Mouse (Mus musculus): ENCODE measurements around the gene Cdkl4. TPM values are rescaled to one million over a fixed set of nuclear protein-coding genes. Genes with fewer than 3 reads are reported as not detected.

The Cdkl4 gene
- polyA plus RNA-seq, 1 experiment from 2014 or later = 3.9 TPM

- Histone ChIP-seq H3K9ac (replicated peaks; ENCODE audit: low read depth, low read length) (no peak overlapping the region), H3K4me2 (ENCODE audit: low read length) (no peak overlapping the region), H3K4me1 (replicated peaks; ENCODE audit: control insufficient read depth, insufficient read depth, low read length) (no peaks in the 10 kb centered on the region), H3K27ac (ENCODE audit: low read length) (no peak overlapping the region), H3K36me3 (ENCODE audit: control insufficient read depth, insufficient read depth) (peaks cover 17% of the 10 kb centered on the region), H3K4me3 (replicated peaks; ENCODE audit: low read length) (no peak overlapping the region), H3K27me3 (replicated peaks; ENCODE audit: control insufficient read depth, insufficient read depth, low read length) (no peaks in the 10 kb centered on the region), H3K9me3 (ENCODE audit: control insufficient read depth, low read length) (no peaks in the 10 kb centered on the region)
- WGBS = 95% methylated on average over 6 of the region's 6 CpGs
- no peak for ATAC-seq
These were observed 5.4 kb upstream of the Cdkl4 start for GRCm38 (mm10) chr17:80583051-80583450.

- no peak for ATAC-seq
- Histone ChIP-seq H3K27me3 (replicated peaks; ENCODE audit: control insufficient read depth, insufficient read depth, low read length) (no peaks in the 10 kb centered on the region), H3K9ac (replicated peaks; ENCODE audit: low read depth, low read length) (no peak overlapping the region), H3K4me2 (ENCODE audit: low read length) (no peak overlapping the region), H3K27ac (ENCODE audit: low read length) (no peak overlapping the region), H3K4me3 (replicated peaks; ENCODE audit: low read length) (no peak overlapping the region), H3K4me1 (replicated peaks; ENCODE audit: control insufficient read depth, insufficient read depth, low read length) (peaks cover 8% of the 10 kb centered on the region), H3K9me3 (ENCODE audit: control insufficient read depth, low read length) (no peaks in the 10 kb centered on the region), H3K36me3 (ENCODE audit: control insufficient read depth, insufficient read depth) (peaks cover 15% of the 10 kb centered on the region)
- WGBS = 81% methylated on average over 6 of the region's 6 CpGs
These were observed 2.3 kb upstream of the Cdkl4 start for GRCm38 (mm10) chr17:80579901-80580300.

GRCm38 (mm10) chr17:80579089-80579488 lies 1.5 kb upstream of the Cdkl4 start:
- ATAC-seq = no peak
- Histone ChIP-seq H3K4me3 (replicated peaks; ENCODE audit: low read length) (no peak overlapping the region), H3K27ac (ENCODE audit: low read length) (no peak overlapping the region), H3K4me1 (replicated peaks; ENCODE audit: control insufficient read depth, insufficient read depth, low read length) (peaks cover 8% of the 10 kb centered on the region), H3K4me2 (ENCODE audit: low read length) (no peak overlapping the region), H3K9me3 (ENCODE audit: control insufficient read depth, low read length) (no peaks in the 10 kb centered on the region), H3K27me3 (replicated peaks; ENCODE audit: control insufficient read depth, insufficient read depth, low read length) (no peaks in the 10 kb centered on the region), H3K36me3 (ENCODE audit: control insufficient read depth, insufficient read depth) (peaks cover 10% of the 10 kb centered on the region), H3K9ac (replicated peaks; ENCODE audit: low read depth, low read length) (no peak overlapping the region)
- 94% methylated on average over 9 of the region's 9 CpGs for WGBS

GRCm38 (mm10) chr17:80578041-80578440 lies 428 bp upstream of the Cdkl4 start:
- Histone ChIP-seq H3K4me1 (replicated peaks; ENCODE audit: control insufficient read depth, insufficient read depth, low read length) (peaks cover 8% of the 10 kb centered on the region), H3K36me3 (ENCODE audit: control insufficient read depth, insufficient read depth) (peaks cover 4% of the 10 kb centered on the region), H3K27ac (ENCODE audit: low read length) (no peak overlapping the region), H3K4me2 (ENCODE audit: low read length) (no peak overlapping the region), H3K4me3 (replicated peaks; ENCODE audit: low read length) (no peak overlapping the region), H3K9ac (replicated peaks; ENCODE audit: low read depth, low read length) (no peak overlapping the region), H3K27me3 (replicated peaks; ENCODE audit: control insufficient read depth, insufficient read depth, low read length) (no peaks in the 10 kb centered on the region), H3K9me3 (ENCODE audit: control insufficient read depth, low read length) (no peaks in the 10 kb centered on the region)
- no peak for ATAC-seq
- 96% methylated on average over 1 of the region's 1 CpGs for WGBS

GRCm38 (mm10) chr17:80577214-80577613 lies 399 bp downstream of the Cdkl4 start:
- H3K9me3 ChIP-seq (ENCODE audit: control insufficient read depth, low read length) = no peaks in the 10 kb centered on the region
- H3K9ac ChIP-seq (replicated peaks; ENCODE audit: low read depth, low read length) = peak overlapping the region; percentile 64
- WGBS = under 1% methylated on average over 30 of the region's 30 CpGs
- peak; percentile 97 for ATAC-seq
- H3K4me3 ChIP-seq (replicated peaks; ENCODE audit: low read length) = peak overlapping the region; percentile 53
- no peaks in the 10 kb centered on the region for H3K27me3 ChIP-seq (replicated peaks; ENCODE audit: control insufficient read depth, insufficient read depth, low read length)
- peak overlapping the region; percentile 43; the same call in 1 of the 2 replicates for H3K27ac ChIP-seq (ENCODE audit: low read length)
- peaks cover 4% of the 10 kb centered on the region for H3K36me3 ChIP-seq (ENCODE audit: control insufficient read depth, insufficient read depth)
- peak overlapping the region; percentile 96 for H3K4me2 ChIP-seq (ENCODE audit: low read length)
- H3K4me1 ChIP-seq (replicated peaks; ENCODE audit: control insufficient read depth, insufficient read depth, low read length) = peaks cover 8% of the 10 kb centered on the region

GRCm38 (mm10) chr17:80575008-80575407 lies 2.6 kb downstream of the Cdkl4 start:
- 76% methylated on average over 7 of the region's 7 CpGs for WGBS
- H3K9me3 ChIP-seq (ENCODE audit: control insufficient read depth, low read length) = no peaks in the 10 kb centered on the region
- H3K27ac ChIP-seq (ENCODE audit: low read length) = no peak overlapping the region
- H3K4me2 ChIP-seq (ENCODE audit: low read length) = no peak overlapping the region
- H3K36me3 ChIP-seq (ENCODE audit: control insufficient read depth, insufficient read depth) = no peaks in the 10 kb centered on the region
- no peak overlapping the region for H3K9ac ChIP-seq (replicated peaks; ENCODE audit: low read depth, low read length)
- no peaks in the 10 kb centered on the region for H3K27me3 ChIP-seq (replicated peaks; ENCODE audit: control insufficient read depth, insufficient read depth, low read length)
- ATAC-seq = no peak
- no peak overlapping the region for H3K4me3 ChIP-seq (replicated peaks; ENCODE audit: low read length)
- H3K4me1 ChIP-seq (replicated peaks; ENCODE audit: control insufficient read depth, insufficient read depth, low read length) = peaks cover 8% of the 10 kb centered on the region

GRCm38 (mm10) chr17:80574471-80574965 lies 3.1 kb downstream of the Cdkl4 start:
- Histone ChIP-seq H3K9me3 (ENCODE audit: control insufficient read depth, low read length) (no peaks in the 10 kb centered on the region), H3K27me3 (replicated peaks; ENCODE audit: control insufficient read depth, insufficient read depth, low read length) (no peaks in the 10 kb centered on the region), H3K4me1 (replicated peaks; ENCODE audit: control insufficient read depth, insufficient read depth, low read length) (peaks cover 8% of the 10 kb centered on the region), H3K36me3 (ENCODE audit: control insufficient read depth, insufficient read depth) (no peaks in the 10 kb centered on the region), H3K4me2 (ENCODE audit: low read length) (no peak overlapping the region), H3K27ac (ENCODE audit: low read length) (no peak overlapping the region), H3K4me3 (replicated peaks; ENCODE audit: low read length) (no peak overlapping the region), H3K9ac (replicated peaks; ENCODE audit: low read depth, low read length) (no peak overlapping the region)
- ATAC-seq = no peak
- 24% methylated on average over 7 of the region's 7 CpGs for WGBS

GRCm38 (mm10) chr17:80572187-80572935 lies 5.3 kb downstream of the Cdkl4 start:
- ATAC-seq = no peak
- WGBS = 90% methylated on average over 13 of the region's 13 CpGs
- H3K27ac ChIP-seq (ENCODE audit: low read length) = no peak overlapping the region
- no peaks in the 10 kb centered on the region for H3K27me3 ChIP-seq (replicated peaks; ENCODE audit: control insufficient read depth, insufficient read depth, low read length)
- no peaks in the 10 kb centered on the region for H3K36me3 ChIP-seq (ENCODE audit: control insufficient read depth, insufficient read depth)
- 0 out of 2 replicates have a peak, but pooled peaks cover 1% of the 10 kb centered on the region for H3K9me3 ChIP-seq (ENCODE audit: control insufficient read depth, low read length)
- H3K4me1 ChIP-seq (replicated peaks; ENCODE audit: control insufficient read depth, insufficient read depth, low read length) = peaks cover 6% of the 10 kb centered on the region
- H3K4me2 ChIP-seq (ENCODE audit: low read length) = no peak overlapping the region
- H3K4me3 ChIP-seq (replicated peaks; ENCODE audit: low read length) = no peak overlapping the region
- H3K9ac ChIP-seq (replicated peaks; ENCODE audit: low read depth, low read length) = no peak overlapping the region

- H3K4me3 ChIP-seq (replicated peaks; ENCODE audit: low read length) = no peak overlapping the region
- no peak overlapping the region for H3K27ac ChIP-seq (ENCODE audit: low read length)
- no peaks in the 10 kb centered on the region for H3K36me3 ChIP-seq (ENCODE audit: control insufficient read depth, insufficient read depth)
- 92% methylated on average over 4 of the region's 4 CpGs for WGBS
- H3K27me3 ChIP-seq (replicated peaks; ENCODE audit: control insufficient read depth, insufficient read depth, low read length) = no peaks in the 10 kb centered on the region
- 0 out of 2 replicates have a peak, but pooled peaks cover 2% of the 10 kb centered on the region for H3K9me3 ChIP-seq (ENCODE audit: control insufficient read depth, low read length)
- no peaks in the 10 kb centered on the region for H3K4me1 ChIP-seq (replicated peaks; ENCODE audit: control insufficient read depth, insufficient read depth, low read length)
- no peak overlapping the region for H3K4me2 ChIP-seq (ENCODE audit: low read length)
- no peak overlapping the region for H3K9ac ChIP-seq (replicated peaks; ENCODE audit: low read depth, low read length)
- ATAC-seq = no peak
These were observed 6.2 kb downstream of the Cdkl4 start for GRCm38 (mm10) chr17:80571460-80571859.

All from forebrain, embryonic 16.5 days (tissue).